Mouse (Mus musculus) liver, embryonic 11.5 days (tissue): Measurements from ENCODE around the gene Sult4a1. TPM values are rescaled to one million over a fixed set of nuclear protein-coding genes. Genes with fewer than 3 reads are reported as not detected.

ENCODE experiments used
- ATAC-seq: fragments of 200-750 bp; cut with Nextera tagmentation; replicated peaks from 2 replicates; pipeline ENCODE4 v1.8.0; 2017; ENCODE audit warnings: moderate number of reproducible peaks, mild to moderate bottlenecking, moderate TSS enrichment, moderate library complexity; ENCODE audit not compliant: low FRiP score
- DNase-seq: peaks from one replicate; pipeline ENCODE4 v3.0.0-alpha.2; 2017; ENCODE audit warnings: low spot score
- H3K27ac ChIP-seq: fragments of 300-500 bp; sonication (generic); 2 replicates; pipeline ENCODE4 v1.5.1; 2014; ENCODE audit warnings: mild to moderate bottlenecking, low read depth, low read length, control low read depth
- H3K27me3 ChIP-seq: fragments of 300-500 bp; sonication (generic); replicated peaks from 2 replicates; pipeline ENCODE4 v1.6.1; 2014; ENCODE audit warnings: low read length, mixed read lengths; ENCODE audit not compliant: control insufficient read depth, insufficient read depth
- H3K36me3 ChIP-seq: fragments of 300-500 bp; sonication (generic); 2 replicates; pipeline ENCODE4 v1.6.1; 2014; ENCODE audit warnings: mild to moderate bottlenecking, low read length, moderate library complexity, mixed read lengths; ENCODE audit not compliant: control insufficient read depth, insufficient read depth
- H3K4me1 ChIP-seq: fragments of 300-500 bp; sonication (generic); replicated peaks from 2 replicates; pipeline ENCODE4 v1.6.1; 2014; ENCODE audit warnings: low read length, mixed read lengths; ENCODE audit not compliant: control insufficient read depth, insufficient read depth
- H3K4me2 ChIP-seq: fragments of 300-500 bp; sonication (generic); 2 replicates; pipeline ENCODE4 v1.6.1; 2014; ENCODE audit warnings: mild to moderate bottlenecking, control low read depth, moderate library complexity
- H3K4me3 ChIP-seq: fragments of 300-500 bp; sonication (generic); 2 replicates; pipeline ENCODE4 v1.5.1; 2014; ENCODE audit warnings: low read depth, low read length, control low read depth
- H3K9ac ChIP-seq: fragments of 300-500 bp; sonication (generic); 2 replicates; pipeline ENCODE4 v1.6.1; 2014; ENCODE audit warnings: low read depth, low read length, control low read depth
- H3K9me3 ChIP-seq: fragments of 300-500 bp; sonication (generic); 2 replicates; pipeline ENCODE4 v1.6.1; 2016; ENCODE audit warnings: low read length, inconsistent platforms, mixed read lengths; ENCODE audit not compliant: control insufficient read depth
- WGBS: fragments of 180-500 bp; shearing (Covaris S2); extraction: QIAGEN DNeasy Blood & Tissue Kit; methylation state at CpG from one replicate; pipeline ENCODE4 v1.1.7; 2014; 5-methylcytosine and 5-hydroxymethylcytosine counted together
- polyA plus RNA-seq: library from polyadenylated mRNA; unstranded; fragments of >200 nt; fragmentation: Nextera tagmentation; extraction: Ambion mirVana; gene quantifications from 2 replicates; pipeline ENCODE4 v1.2.1, GENCODE M21; 2014

Gene Sult4a1
- polyA plus RNA-seq, 1 experiment from 2014 or later: 0.81 TPM

GRCm38 (mm10) chr15:84080069-84080468 is 25.5 kb downstream of the Sult4a1 start:
- H3K9ac ChIP-seq: no peak overlapping the region
- ATAC-seq (no peak), DNase-seq (no peak)
- no peak overlapping the region for H3K27ac ChIP-seq
- no peaks in the 10 kb centered on the region for H3K4me1 ChIP-seq
- H3K9me3 ChIP-seq: no peaks in the 10 kb centered on the region
- H3K27me3 ChIP-seq: peaks cover 4% of the 10 kb centered on the region; the same call in 1 of the 2 replicates
- H3K4me2 ChIP-seq: no peak overlapping the region
- no peak overlapping the region for H3K4me3 ChIP-seq
- WGBS: 48% methylated on average over 7 of the region's 7 CpGs
- no peaks in the 10 kb centered on the region for H3K36me3 ChIP-seq

GRCm38 (mm10) chr15:84079519-84079918 is 26.0 kb downstream of the Sult4a1 start:
- no peak for ATAC-seq
- H3K4me1 ChIP-seq: no peaks in the 10 kb centered on the region
- no peak overlapping the region for H3K4me3 ChIP-seq
- peaks cover 10% of the 10 kb centered on the region; the same call in 1 of the 2 replicates for H3K27me3 ChIP-seq
- H3K27ac ChIP-seq: no peak overlapping the region
- no peak overlapping the region for H3K9ac ChIP-seq
- H3K36me3 ChIP-seq: no peaks in the 10 kb centered on the region
- H3K4me2 ChIP-seq: no peak overlapping the region
- no peak for DNase-seq
- H3K9me3 ChIP-seq: no peaks in the 10 kb centered on the region
- WGBS: 73% methylated on average over 2 of the region's 2 CpGs

GRCm38 (mm10) chr15:84078667-84079066 is 26.9 kb downstream of the Sult4a1 start:
- Histone ChIP-seq H3K27ac (no peak overlapping the region), H3K27me3 (peaks cover 11% of the 10 kb centered on the region; the same call in 1 of the 2 replicates), H3K4me3 (no peak overlapping the region), H3K4me1 (no peaks in the 10 kb centered on the region), H3K36me3 (no peaks in the 10 kb centered on the region), H3K9ac (no peak overlapping the region), H3K9me3 (no peaks in the 10 kb centered on the region), H3K4me2 (no peak overlapping the region)
- ATAC-seq (no peak), DNase-seq (no peak)
- 82% methylated on average over 13 of the region's 13 CpGs for WGBS

DNA sequence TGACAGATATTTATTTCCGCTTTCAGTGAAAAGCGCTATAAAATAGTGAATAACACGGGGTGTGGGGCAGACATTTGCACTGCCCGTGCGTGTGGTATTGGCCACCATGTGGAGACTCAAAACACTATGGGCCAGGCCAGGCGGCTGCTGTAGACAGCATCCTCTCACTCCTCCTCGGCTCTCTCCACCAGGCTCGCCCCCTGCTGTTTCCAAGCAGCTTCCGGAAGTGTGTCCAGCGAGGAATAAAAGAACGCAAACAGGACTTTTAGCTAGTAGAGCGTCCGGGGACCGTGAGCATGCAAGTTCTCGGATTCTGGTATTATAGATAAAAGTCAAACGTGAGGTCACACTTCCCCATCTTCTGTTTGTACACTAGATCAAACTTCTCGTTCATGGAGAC is 28.4 kb downstream of the Sult4a1 start:
- H3K27ac ChIP-seq: no peak overlapping the region
- H3K27me3 ChIP-seq: peaks cover 11% of the 10 kb centered on the region; the same call in 1 of the 2 replicates
- WGBS: 61% methylated on average over 17 of the region's 17 CpGs
- ATAC-seq (no peak), DNase-seq (no peak)
- H3K9ac ChIP-seq: no peak overlapping the region
- H3K4me2 ChIP-seq: no peak overlapping the region
- no peak overlapping the region for H3K4me3 ChIP-seq
- H3K36me3 ChIP-seq: no peaks in the 10 kb centered on the region
- H3K9me3 ChIP-seq: no peaks in the 10 kb centered on the region
- H3K4me1 ChIP-seq: no peaks in the 10 kb centered on the region

GRCm38 (mm10) chr15:84074705-84075185 is 30.8 kb downstream of the Sult4a1 start:
- Histone ChIP-seq H3K4me3 (no peak overlapping the region), H3K4me1 (no peaks in the 10 kb centered on the region), H3K27ac (no peak overlapping the region), H3K9me3 (no peaks in the 10 kb centered on the region), H3K9ac (no peak overlapping the region), H3K36me3 (no peaks in the 10 kb centered on the region), H3K27me3 (peaks cover 24% of the 10 kb centered on the region), H3K4me2 (no peak overlapping the region)
- ATAC-seq (no peak), DNase-seq (no peak)
- 21% methylated on average over 17 of the region's 17 CpGs for WGBS

DNA sequence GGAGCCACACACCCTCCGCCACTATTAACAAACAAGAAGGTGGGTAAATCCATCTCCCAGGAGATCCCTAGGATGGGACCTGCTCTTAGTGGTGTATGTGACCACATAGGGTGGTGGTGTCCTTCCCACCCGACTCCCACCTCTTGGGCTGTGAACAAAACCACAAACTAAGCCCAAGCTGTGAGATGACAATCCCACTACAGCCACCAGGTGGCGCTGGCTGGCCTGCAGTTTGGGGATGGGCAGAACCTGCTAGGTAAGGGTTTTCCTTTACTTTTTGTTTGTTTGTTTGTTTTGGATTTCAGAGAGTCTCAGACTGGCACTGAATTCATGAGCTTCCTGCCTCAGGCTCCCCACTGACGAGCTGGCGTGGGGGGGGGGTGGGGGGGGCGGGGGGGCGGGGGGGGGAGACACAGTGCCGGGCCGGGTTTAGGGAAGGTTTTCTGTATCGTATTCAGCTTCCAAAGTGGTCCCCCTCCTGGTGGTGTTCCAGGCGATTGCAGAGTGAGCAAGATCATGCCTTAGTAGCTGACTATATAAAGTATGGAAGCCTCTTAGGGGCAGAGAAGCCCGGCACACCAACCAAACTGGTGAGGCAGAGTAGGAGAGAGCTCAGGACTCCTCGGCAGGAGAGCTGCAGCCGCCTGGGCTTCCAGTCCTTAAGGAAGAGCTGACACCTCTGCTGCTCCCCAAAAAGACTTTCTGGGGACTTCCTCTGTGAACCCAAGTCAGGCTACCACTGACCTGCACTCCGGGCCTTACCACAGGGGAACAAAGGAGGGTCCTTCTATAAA is 31.4 kb downstream of the Sult4a1 start:
- Histone ChIP-seq H3K36me3 (no peaks in the 10 kb centered on the region), H3K9me3 (no peaks in the 10 kb centered on the region), H3K9ac (no peak overlapping the region), H3K4me2 (no peak overlapping the region), H3K27me3 (peaks cover 31% of the 10 kb centered on the region), H3K4me1 (no peaks in the 10 kb centered on the region), H3K27ac (no peak overlapping the region), H3K4me3 (no peak overlapping the region)
- ATAC-seq (no peak; the same call in 1 of the 2 replicates), DNase-seq (peak; percentile 62)
- 13% methylated on average over 15 of the region's 15 CpGs for WGBS

GRCm38 (mm10) chr15:84073058-84073457 is 32.5 kb downstream of the Sult4a1 start:
- no peak overlapping the region for H3K9ac ChIP-seq
- no peak for DNase-seq
- H3K36me3 ChIP-seq: no peaks in the 10 kb centered on the region
- H3K27ac ChIP-seq: no peak overlapping the region
- no peaks in the 10 kb centered on the region for H3K4me1 ChIP-seq
- WGBS: 17% methylated on average over 8 of the region's 8 CpGs
- no peaks in the 10 kb centered on the region for H3K9me3 ChIP-seq
- no peak overlapping the region for H3K4me3 ChIP-seq
- H3K27me3 ChIP-seq: peaks cover 39% of the 10 kb centered on the region
- H3K4me2 ChIP-seq: no peak overlapping the region
- no peak for ATAC-seq

- Histone ChIP-seq H3K27ac (no peak overlapping the region), H3K4me1 (no peaks in the 10 kb centered on the region), H3K4me2 (no peak overlapping the region), H3K4me3 (no peak overlapping the region), H3K36me3 (no peaks in the 10 kb centered on the region), H3K9ac (no peak overlapping the region), H3K27me3 (peaks cover 44% of the 10 kb centered on the region), H3K9me3 (no peaks in the 10 kb centered on the region)
- 33% methylated on average over 7 of the region's 7 CpGs for WGBS
- no peak for DNase-seq
- no peak for ATAC-seq
These were observed 33.3 kb downstream of the Sult4a1 start for GRCm38 (mm10) chr15:84072226-84072625.

GRCm38 (mm10) chr15:84070116-84070676 is 35.4 kb downstream of the Sult4a1 start:
- DNase-seq: no peak
- ATAC-seq: no peak
- no peak overlapping the region for H3K27ac ChIP-seq
- peaks cover 42% of the 10 kb centered on the region for H3K27me3 ChIP-seq
- H3K9ac ChIP-seq: no peak overlapping the region
- H3K4me1 ChIP-seq: no peaks in the 10 kb centered on the region
- H3K9me3 ChIP-seq: no peaks in the 10 kb centered on the region
- WGBS: 2% methylated on average over 13 of the region's 13 CpGs
- H3K36me3 ChIP-seq: no peaks in the 10 kb centered on the region
- H3K4me3 ChIP-seq: no peak overlapping the region
- H3K4me2 ChIP-seq: peak overlapping the region; percentile 34
